Mouse (Mus musculus): Measurements from ENCODE around the gene Chl1. TPM values are rescaled to one million over a fixed set of nuclear protein-coding genes. Genes with fewer than 3 reads are reported as not detected.

The Chl1 gene
- polyA plus RNA-seq, 1 experiment from 2014 or later: 0.06 TPM

GRCm38 (mm10) chr6:103546314-103546713, 35.9 kb downstream of the Chl1 start:
- Histone ChIP-seq H3K4me2 (no peak overlapping the region), H3K27ac (replicated peaks) (no peak overlapping the region), H3K9ac (no peak overlapping the region), H3K36me3 (replicated peaks) (no peaks in the 10 kb centered on the region), H3K4me3 (replicated peaks) (no peak overlapping the region), H3K9me3 (replicated peaks) (no peaks in the 10 kb centered on the region), H3K4me1 (replicated peaks) (no peaks in the 10 kb centered on the region), H3K27me3 (no peaks in the 10 kb centered on the region)
- 58% methylated on average over 3 of the region's 3 CpGs for WGBS (ENCODE audit: insufficient replicate concordance)
- ATAC-seq (ENCODE audit: insufficient read depth): no peak

- no peak overlapping the region for H3K27ac ChIP-seq (replicated peaks)
- no peaks in the 10 kb centered on the region for H3K36me3 ChIP-seq (replicated peaks)
- ATAC-seq (ENCODE audit: insufficient read depth): no peak
- no peaks in the 10 kb centered on the region for H3K4me1 ChIP-seq (replicated peaks)
- H3K27me3 ChIP-seq: no peaks in the 10 kb centered on the region
- H3K4me3 ChIP-seq (replicated peaks): no peak overlapping the region
- H3K9ac ChIP-seq: no peak overlapping the region
- H3K9me3 ChIP-seq (replicated peaks): no peaks in the 10 kb centered on the region
- no peak overlapping the region for H3K4me2 ChIP-seq
- WGBS (ENCODE audit: insufficient replicate concordance): 34% methylated on average over 4 of the region's 4 CpGs
Observed at GRCm38 (mm10) chr6:103549929-103550328, 39.5 kb downstream of the Chl1 start.

- WGBS (ENCODE audit: insufficient replicate concordance): 54% methylated on average over 5 of the region's 5 CpGs
- no peak for ATAC-seq (ENCODE audit: insufficient read depth)
Observed at GRCm38 (mm10) chr6:103558037-103558893, 47.9 kb downstream of the Chl1 start.

GRCm38 (mm10) chr6:103558894-103559225, 48.5 kb downstream of the Chl1 start:
- H3K9me3 ChIP-seq (replicated peaks): no peaks in the 10 kb centered on the region
- no peaks in the 10 kb centered on the region for H3K27me3 ChIP-seq
- H3K9ac ChIP-seq: no peak overlapping the region
- no peaks in the 10 kb centered on the region for H3K4me1 ChIP-seq (replicated peaks)
- no peak overlapping the region for H3K27ac ChIP-seq (replicated peaks)
- no peaks in the 10 kb centered on the region for H3K36me3 ChIP-seq (replicated peaks)
- ATAC-seq (ENCODE audit: insufficient read depth): no peak
- H3K4me3 ChIP-seq (replicated peaks): no peak overlapping the region
- whole genome bisulfite sequencing (ENCODE audit: insufficient replicate concordance): 78% methylated on average over 3 of the region's 3 CpGs
- no peak overlapping the region for H3K4me2 ChIP-seq

More at GRCm38 (mm10) chr6:103558037-103558893, 47.9 kb downstream of the Chl1 start:
- Histone ChIP-seq H3K36me3 (replicated peaks) (no peaks in the 10 kb centered on the region), H3K9ac (no peak overlapping the region), H3K4me3 (replicated peaks) (no peak overlapping the region), H3K27ac (replicated peaks) (no peak overlapping the region), H3K4me1 (replicated peaks) (no peaks in the 10 kb centered on the region), H3K27me3 (no peaks in the 10 kb centered on the region), H3K4me2 (no peak overlapping the region), H3K9me3 (replicated peaks) (no peaks in the 10 kb centered on the region)

- no peaks in the 10 kb centered on the region for H3K4me1 ChIP-seq (replicated peaks)
- no peaks in the 10 kb centered on the region for H3K9me3 ChIP-seq (replicated peaks)
- H3K4me2 ChIP-seq: no peak overlapping the region
- WGBS (ENCODE audit: insufficient replicate concordance): 54% methylated on average over 2 of the region's 2 CpGs
- no peak overlapping the region for H3K9ac ChIP-seq
- no peak for ATAC-seq (ENCODE audit: insufficient read depth)
- no peak overlapping the region for H3K4me3 ChIP-seq (replicated peaks)
- no peaks in the 10 kb centered on the region for H3K36me3 ChIP-seq (replicated peaks)
- H3K27me3 ChIP-seq: no peaks in the 10 kb centered on the region
- H3K27ac ChIP-seq (replicated peaks): no peak overlapping the region
Observed at GRCm38 (mm10) chr6:103559344-103559743, 49.0 kb downstream of the Chl1 start.

- Histone ChIP-seq H3K4me2 (no peak overlapping the region), H3K9ac (no peak overlapping the region), H3K27me3 (no peaks in the 10 kb centered on the region), H3K27ac (replicated peaks) (no peak overlapping the region), H3K4me3 (replicated peaks) (no peak overlapping the region), H3K36me3 (replicated peaks) (no peaks in the 10 kb centered on the region), H3K4me1 (replicated peaks) (no peaks in the 10 kb centered on the region), H3K9me3 (replicated peaks) (no peaks in the 10 kb centered on the region)
- no peak for ATAC-seq (ENCODE audit: insufficient read depth)
- WGBS (ENCODE audit: insufficient replicate concordance): 59% methylated on average over 6 of the region's 6 CpGs
Observed at GRCm38 (mm10) chr6:103564811-103565210, 54.4 kb downstream of the Chl1 start.

GRCm38 (mm10) chr6:103567247-103567646, 56.9 kb downstream of the Chl1 start:
- no peak overlapping the region for H3K4me2 ChIP-seq
- no peak overlapping the region for H3K9ac ChIP-seq
- ATAC-seq (ENCODE audit: insufficient read depth): no peak
- no peaks in the 10 kb centered on the region for H3K27me3 ChIP-seq
- H3K27ac ChIP-seq (replicated peaks): no peak overlapping the region
- no peak overlapping the region for H3K4me3 ChIP-seq (replicated peaks)
- H3K4me1 ChIP-seq (replicated peaks): no peaks in the 10 kb centered on the region
- H3K36me3 ChIP-seq (replicated peaks): no peaks in the 10 kb centered on the region
- WGBS (ENCODE audit: insufficient replicate concordance): 41% methylated on average over 2 of the region's 2 CpGs
- H3K9me3 ChIP-seq (replicated peaks): no peaks in the 10 kb centered on the region

- H3K4me2 ChIP-seq: no peak overlapping the region
- 54% methylated on average over 1 of the region's 1 CpGs for WGBS (ENCODE audit: insufficient replicate concordance)
- no peak for ATAC-seq (ENCODE audit: insufficient read depth)
Observed at GRCm38 (mm10) chr6:103572659-103573058, 62.3 kb downstream of the Chl1 start.

GRCm38 (mm10) chr6:103584224-103584623, 73.8 kb downstream of the Chl1 start:
- Histone ChIP-seq H3K27me3 (no peaks in the 10 kb centered on the region), H3K4me3 (replicated peaks) (no peak overlapping the region), H3K4me1 (replicated peaks) (no peaks in the 10 kb centered on the region), H3K4me2 (no peak overlapping the region), H3K27ac (replicated peaks) (no peak overlapping the region), H3K9ac (no peak overlapping the region), H3K36me3 (replicated peaks) (no peaks in the 10 kb centered on the region), H3K9me3 (replicated peaks) (no peaks in the 10 kb centered on the region)
- WGBS (ENCODE audit: insufficient replicate concordance): 74% methylated on average over 1 of the region's 1 CpGs
- no peak for ATAC-seq (ENCODE audit: insufficient read depth)

More at GRCm38 (mm10) chr6:103572659-103573058, 62.3 kb downstream of the Chl1 start:
- Histone ChIP-seq H3K36me3 (replicated peaks) (no peaks in the 10 kb centered on the region), H3K4me1 (replicated peaks) (no peaks in the 10 kb centered on the region), H3K27ac (replicated peaks) (no peak overlapping the region), H3K9ac (no peak overlapping the region), H3K9me3 (replicated peaks) (no peaks in the 10 kb centered on the region), H3K4me3 (replicated peaks) (no peak overlapping the region), H3K27me3 (no peaks in the 10 kb centered on the region)

- ATAC-seq (ENCODE audit: insufficient read depth): no peak
- no peaks in the 10 kb centered on the region for H3K36me3 ChIP-seq (replicated peaks)
- no peaks in the 10 kb centered on the region for H3K9me3 ChIP-seq (replicated peaks)
- H3K4me2 ChIP-seq: no peak overlapping the region
- H3K4me1 ChIP-seq (replicated peaks): no peaks in the 10 kb centered on the region
- H3K9ac ChIP-seq: no peak overlapping the region
- no peak overlapping the region for H3K4me3 ChIP-seq (replicated peaks)
- no peak overlapping the region for H3K27ac ChIP-seq (replicated peaks)
- 50% methylated on average over 1 of the region's 1 CpGs for WGBS (ENCODE audit: insufficient replicate concordance)
- H3K27me3 ChIP-seq: no peaks in the 10 kb centered on the region
Observed at GRCm38 (mm10) chr6:103585667-103586066, 75.3 kb downstream of the Chl1 start.

GRCm38 (mm10) chr6:103586081-103586480, 75.7 kb downstream of the Chl1 start:
- Histone ChIP-seq H3K9ac (no peak overlapping the region), H3K4me1 (replicated peaks) (no peaks in the 10 kb centered on the region), H3K4me3 (replicated peaks) (no peak overlapping the region), H3K9me3 (replicated peaks) (no peaks in the 10 kb centered on the region), H3K27ac (replicated peaks) (no peak overlapping the region), H3K4me2 (no peak overlapping the region), H3K36me3 (replicated peaks) (no peaks in the 10 kb centered on the region), H3K27me3 (no peaks in the 10 kb centered on the region)
- 47% methylated on average over 1 of the region's 1 CpGs for WGBS (ENCODE audit: insufficient replicate concordance)
- no peak for ATAC-seq (ENCODE audit: insufficient read depth)

- Histone ChIP-seq H3K36me3 (replicated peaks) (no peaks in the 10 kb centered on the region), H3K27me3 (no peaks in the 10 kb centered on the region), H3K4me3 (replicated peaks) (no peak overlapping the region), H3K4me1 (replicated peaks) (no peaks in the 10 kb centered on the region), H3K9ac (no peak overlapping the region), H3K4me2 (no peak overlapping the region), H3K9me3 (replicated peaks) (no peaks in the 10 kb centered on the region), H3K27ac (replicated peaks) (no peak overlapping the region)
- 54% methylated on average over 4 of the region's 4 CpGs for WGBS (ENCODE audit: insufficient replicate concordance)
- ATAC-seq (ENCODE audit: insufficient read depth): no peak
Observed at GRCm38 (mm10) chr6:103602070-103602469, 91.7 kb downstream of the Chl1 start.

All from liver, embryonic 15.5 days (tissue).